Mouse (Mus musculus): ENCODE measurements around the gene Clcn1.
A peak's percentile ranks its signal among the peaks of the same experiment; 100 is the strongest.

Clcn1 gene

DNA sequence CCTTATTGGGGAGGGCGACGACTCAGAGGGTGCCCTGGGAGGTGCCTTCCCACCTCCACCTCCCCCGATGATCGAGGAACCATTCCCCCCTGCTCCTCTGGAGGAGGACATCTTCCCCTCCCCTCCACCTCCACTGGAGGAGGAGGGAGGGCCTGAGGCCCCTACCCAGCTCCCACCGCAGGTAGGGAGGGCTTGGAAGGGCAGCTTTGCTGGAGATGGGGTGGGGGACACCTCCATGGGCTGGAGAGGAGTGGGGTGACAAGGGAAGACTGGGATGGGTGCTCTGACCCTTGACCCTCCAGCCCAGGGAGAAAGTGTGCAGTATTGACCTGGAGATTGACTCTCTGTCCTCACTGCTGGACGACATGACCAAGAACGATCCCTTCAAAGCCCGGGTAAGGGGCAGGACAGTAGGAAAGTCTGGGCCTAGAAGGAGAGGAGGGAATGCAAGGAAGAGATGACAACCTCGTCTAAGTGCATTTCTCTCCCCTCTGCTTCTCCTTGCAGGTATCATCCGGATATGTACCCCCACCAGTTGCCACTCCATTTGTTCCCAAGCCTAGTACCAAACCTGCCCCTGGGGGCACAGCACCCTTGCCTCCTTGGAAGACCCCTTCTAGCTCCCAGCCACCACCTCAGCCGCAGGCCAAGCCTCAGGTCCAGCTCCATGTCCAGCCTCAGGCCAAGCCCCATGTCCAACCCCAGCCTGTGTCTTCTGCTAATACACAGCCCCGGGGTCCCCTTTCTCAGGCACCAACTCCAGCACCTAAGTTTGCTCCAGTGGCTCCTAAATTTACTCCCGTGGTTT lies 64.7 kb downstream of the Clcn1 start:
- peak; percentile 64 for DNase-seq

DNA sequence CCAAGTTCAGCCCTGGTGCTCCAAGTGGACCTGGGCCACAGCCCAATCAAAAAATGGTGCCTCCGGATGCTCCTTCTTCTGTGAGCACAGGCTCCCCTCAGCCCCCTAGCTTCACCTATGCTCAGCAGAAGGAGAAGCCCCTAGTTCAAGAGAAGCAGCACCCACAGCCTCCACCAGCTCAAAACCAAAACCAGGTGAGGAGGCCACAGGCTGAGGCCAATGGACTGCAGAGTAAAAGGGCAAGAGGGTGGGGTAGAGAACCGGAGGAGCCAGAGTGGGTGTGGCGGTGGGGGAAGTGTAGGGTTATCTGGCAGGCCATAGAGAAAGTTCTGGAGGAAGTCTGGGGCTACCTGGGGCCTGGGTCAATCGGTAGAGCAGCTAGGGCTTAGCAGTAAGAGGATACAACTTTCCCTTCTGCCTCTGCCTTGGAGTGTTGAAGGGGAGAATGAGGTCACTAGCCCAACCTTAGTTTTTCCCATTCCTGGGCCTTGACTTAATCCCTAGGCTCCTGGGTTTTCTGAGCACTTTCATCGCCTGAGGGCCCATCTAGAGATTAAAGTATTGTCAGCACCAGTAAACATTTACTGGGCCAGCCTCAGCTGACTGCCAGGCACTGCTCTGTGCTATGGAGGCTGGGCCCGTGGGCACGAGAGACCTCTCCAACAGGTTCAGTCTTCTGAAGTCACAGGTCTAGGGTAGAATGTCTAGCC lies 65.4 kb downstream of the Clcn1 start:
- no peak for DNase-seq

GRCm38 (mm10) chr6:42352486-42352846 lies 66.0 kb downstream of the Clcn1 start:
- no peak for DNase-seq

GRCm38 (mm10) chr6:42353180-42353579 lies 66.7 kb downstream of the Clcn1 start:
- DNase-seq: no peak

DNA sequence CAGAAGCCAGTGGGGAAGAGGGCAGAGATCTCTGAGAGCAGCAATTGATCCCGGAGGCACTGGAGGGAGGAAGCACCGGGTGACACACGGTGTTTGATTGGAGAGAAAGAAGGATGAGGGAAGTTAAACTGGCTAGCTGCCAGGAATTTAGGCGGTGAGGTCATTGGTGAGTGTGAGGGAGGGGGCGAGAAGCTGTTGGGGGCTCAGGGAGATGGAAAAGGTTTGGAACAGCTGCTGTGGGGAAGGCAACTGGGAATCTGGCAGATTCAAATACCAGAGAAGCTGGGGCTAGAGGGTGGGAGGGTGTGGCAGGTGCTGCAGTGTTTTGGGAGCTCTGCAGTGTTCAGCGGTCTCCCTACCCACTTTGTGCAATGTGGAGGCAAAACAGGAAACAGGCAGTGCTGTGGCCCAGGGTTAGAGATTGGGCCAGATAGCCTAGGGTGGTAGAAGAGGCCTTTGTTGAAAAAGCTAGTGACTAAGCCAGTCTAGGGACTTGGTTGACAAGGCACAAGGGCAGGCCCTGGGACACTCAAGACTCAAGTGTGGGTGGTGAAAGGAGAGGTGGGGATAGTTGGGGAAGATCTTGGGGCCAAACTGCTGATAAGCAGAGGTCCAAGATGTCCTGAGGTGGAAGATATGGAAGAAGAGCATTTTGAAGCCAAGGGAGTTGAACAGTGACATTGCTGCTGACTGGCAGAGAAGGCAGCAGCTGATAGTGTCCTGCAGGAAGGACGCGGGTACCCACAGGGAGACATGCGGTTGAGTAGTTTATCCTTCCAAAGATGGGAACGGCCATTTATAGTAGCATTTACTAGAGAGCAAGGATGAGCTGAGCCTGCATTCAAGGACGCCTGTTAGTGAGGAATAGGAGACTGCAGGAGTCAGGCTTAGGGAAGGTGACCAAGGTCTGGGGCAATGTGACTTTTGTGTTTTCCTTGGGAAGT lies 67.9 kb downstream of the Clcn1 start:
- DNase-seq: no peak

DNA sequence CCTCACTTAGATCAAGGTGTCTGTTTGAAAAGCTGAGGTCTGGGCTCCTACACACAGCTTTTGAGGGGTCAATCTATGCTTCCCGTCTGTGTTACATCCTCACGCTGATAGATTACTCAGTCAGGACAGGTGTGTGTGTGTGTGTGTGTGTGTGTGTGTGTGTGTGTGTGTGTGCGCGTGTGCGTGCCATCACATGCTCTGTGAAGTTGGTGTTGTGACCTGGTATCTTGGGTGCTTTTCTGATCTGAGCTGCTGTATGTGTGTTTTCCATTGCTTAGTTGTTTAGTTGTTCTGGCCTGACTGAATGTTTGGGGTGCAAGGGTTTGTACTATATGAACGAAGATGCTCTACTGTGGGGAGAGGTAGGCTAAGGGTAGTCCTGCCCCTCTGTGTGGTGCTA lies 68.9 kb downstream of the Clcn1 start:
- DNase-seq: no peak

DNA sequence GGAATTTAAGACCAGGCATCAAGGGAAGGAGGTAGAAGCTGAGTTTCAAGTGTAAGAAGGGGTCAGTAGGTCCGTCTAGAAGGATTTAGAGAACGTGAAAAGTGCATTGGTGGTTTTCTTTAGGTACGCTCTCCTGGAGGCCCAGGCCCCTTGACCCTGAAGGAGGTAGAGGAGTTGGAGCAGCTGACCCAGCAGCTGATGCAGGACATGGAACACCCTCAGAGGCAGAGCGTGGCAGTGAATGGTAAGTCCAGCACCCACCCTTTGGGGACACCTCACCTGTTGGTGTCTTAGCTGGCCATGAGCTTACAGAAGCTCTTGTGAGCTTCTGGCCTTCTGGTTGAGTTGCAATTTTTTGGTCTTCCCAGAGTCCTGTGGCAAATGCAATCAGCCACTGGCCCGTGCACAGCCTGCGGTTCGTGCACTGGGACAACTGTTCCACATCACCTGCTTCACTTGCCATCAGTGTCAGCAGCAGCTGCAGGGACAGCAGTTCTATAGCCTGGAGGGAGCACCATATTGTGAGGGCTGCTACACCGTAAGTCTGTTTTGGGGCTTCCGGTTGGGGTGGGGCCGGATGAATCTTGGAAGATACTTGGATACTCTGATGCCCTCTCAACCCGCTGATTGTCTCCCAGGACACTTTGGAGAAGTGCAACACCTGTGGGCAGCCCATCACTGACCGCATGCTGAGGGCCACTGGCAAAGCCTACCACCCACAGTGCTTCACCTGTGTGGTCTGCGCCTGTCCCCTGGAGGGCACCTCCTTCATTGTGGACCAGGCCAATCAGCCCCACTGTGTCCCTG lies 69.5 kb downstream of the Clcn1 start:
- DNase-seq: no peak

- no peak for DNase-seq
Measured at GRCm38 (mm10) chr6:42356913-42357312, 70.4 kb downstream of the Clcn1 start.

DNA sequence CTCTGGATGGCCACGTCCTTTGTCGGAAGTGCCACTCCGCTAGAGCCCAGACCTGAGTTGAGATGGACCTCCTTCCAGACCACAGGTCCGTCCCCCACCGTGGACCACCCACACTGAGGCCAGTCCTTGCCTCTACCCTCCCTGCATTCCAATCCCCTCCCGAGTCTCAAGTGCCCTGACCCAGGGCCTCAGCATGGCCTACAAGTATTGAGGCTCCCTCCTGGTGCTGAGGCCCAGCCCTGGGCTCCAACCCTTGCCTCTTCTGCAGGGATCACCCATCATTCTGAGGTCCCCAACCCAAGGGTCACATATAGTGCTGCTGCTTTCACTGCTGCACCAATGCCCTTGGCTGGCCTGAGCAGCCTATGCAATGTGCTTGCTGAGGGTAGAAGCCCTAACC lies 71.4 kb downstream of the Clcn1 start:
- no peak for DNase-seq

GRCm38 (mm10) chr6:42358901-42359300 lies 72.4 kb downstream of the Clcn1 start:
- DNase-seq: no peak

- DNase-seq: no peak
Measured at GRCm38 (mm10) chr6:42359364-42360147, 73.1 kb downstream of the Clcn1 start.

DNA sequence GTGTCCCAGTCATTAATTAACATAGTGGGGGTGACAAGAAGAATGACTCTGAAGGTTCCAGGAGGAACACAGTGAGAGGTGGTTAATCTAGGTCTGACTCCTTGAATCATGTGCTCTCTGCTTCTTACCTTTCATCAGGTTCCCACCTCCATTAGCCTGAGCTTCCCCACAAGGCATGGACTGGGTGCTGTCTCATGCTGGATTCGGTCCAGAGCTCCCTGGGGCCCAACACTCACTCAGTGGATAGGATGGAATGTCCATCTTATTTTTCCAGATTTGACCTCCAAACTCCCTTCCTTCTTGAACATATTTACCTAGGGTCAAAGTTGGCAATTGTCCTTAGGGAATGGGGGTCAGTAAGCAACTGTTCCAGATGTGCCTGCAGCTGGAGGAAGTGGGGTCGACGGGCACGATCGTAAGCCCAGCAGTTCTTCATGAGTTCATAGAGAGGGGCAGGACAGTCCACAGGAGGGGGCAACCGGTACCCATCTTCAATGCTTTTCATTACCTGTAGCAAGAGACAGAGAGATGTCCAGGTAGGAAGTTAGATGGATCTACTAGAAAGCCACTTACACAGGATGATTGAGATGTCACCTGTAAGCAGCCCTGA lies 73.9 kb downstream of the Clcn1 start:
- DNase-seq: no peak

- DNase-seq: no peak
Measured at GRCm38 (mm10) chr6:42361041-42361895, 74.8 kb downstream of the Clcn1 start.

GRCm38 (mm10) chr6:42362074-42362473 lies 75.6 kb downstream of the Clcn1 start:
- no peak for DNase-seq

DNA sequence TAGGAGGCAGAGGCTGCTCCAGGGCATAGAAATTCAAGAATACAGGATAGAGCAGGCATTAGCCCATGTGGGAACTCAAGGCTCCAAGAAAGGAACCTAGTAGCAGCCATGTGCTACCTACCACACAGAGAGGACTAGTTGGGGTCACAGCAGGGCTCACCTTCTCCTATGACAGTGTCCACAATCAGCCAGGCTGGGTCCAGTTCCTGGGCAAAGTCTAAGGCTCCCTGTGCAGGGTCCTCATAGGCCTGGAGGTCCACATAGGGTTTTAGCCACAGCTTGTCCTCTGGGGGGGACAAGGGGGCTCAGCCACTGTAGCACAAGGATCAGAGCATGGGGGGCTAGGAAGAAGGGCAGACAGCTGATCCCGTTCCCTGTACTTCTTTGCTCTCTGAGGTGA lies 76.0 kb downstream of the Clcn1 start:
- DNase-seq: no peak

DNA sequence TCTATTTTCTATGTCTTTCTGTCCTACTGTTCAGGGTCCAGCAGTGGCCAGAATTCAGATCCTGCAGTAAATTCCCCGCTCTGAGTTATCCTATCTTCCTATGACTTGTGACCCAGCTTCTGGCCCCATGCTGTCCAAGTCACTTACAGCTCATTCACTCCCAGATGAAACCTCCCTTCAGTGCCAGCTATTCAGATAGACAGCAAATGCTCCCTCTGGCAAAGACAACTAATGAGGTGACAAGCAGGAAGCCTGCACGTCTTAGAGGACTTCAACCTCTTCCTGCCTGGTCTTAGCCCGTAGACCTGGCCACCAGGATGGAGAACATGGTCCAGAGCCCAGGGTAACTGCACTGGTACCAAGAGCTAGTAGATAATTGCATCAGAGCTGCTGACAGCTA lies 76.5 kb downstream of the Clcn1 start:
- DNase-seq: no peak

DNA sequence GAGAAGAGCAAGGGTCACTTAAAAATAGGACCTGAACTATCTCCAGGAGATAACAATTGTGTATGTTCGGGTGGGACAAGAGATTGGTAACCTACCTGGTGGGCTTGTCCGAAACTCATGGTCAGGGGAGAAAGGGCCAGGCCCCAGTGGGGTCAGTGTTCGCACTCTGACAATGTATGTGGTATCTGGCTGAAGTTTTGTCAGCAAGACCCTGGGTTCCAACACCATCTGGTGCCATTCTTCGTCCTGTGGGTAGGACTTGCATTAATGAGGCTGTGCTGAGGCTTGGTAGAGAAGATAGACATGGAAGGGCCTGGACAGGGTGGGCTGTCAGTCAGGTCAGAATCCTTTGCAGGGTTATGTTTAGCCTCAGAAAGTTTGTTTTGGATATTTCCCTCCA lies 77.6 kb downstream of the Clcn1 start:
- DNase-seq: no peak

GRCm38 (mm10) chr6:42364607-42365006 lies 78.1 kb downstream of the Clcn1 start:
- no peak for DNase-seq

DNA sequence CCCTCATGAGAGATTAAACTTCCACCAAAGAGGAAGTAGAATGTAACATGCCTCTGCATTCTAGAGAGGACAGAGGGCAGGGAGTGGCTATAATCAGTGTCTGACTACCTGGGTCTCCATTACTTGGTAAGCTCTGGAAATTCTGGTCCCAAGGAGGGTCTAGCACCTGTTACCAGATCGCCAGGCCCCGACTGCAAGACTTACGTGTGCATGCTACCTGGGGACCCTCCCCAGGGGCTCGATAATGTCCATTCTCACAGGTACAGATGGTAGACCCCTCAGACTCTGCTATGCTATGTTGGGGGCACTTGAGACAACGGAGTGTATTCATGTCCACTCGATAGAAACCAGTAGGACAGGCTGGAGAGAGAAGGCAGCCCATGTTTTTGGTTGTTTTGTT lies 78.7 kb downstream of the Clcn1 start:
- DNase-seq: no peak
